Mouse (Mus musculus) regulatory T cell (primary cell): ENCODE results near the gene Ar.

Experiments
- in situ Hi-C: fragments of 300-600 bp; cut with MboI, MseI; formaldehyde crosslinking; loops from one replicate; pipeline ENCODE4 v1.15.1; 2025; ENCODE audit warnings: high pct_unique_total_duplicates

Ar gene

DNA sequence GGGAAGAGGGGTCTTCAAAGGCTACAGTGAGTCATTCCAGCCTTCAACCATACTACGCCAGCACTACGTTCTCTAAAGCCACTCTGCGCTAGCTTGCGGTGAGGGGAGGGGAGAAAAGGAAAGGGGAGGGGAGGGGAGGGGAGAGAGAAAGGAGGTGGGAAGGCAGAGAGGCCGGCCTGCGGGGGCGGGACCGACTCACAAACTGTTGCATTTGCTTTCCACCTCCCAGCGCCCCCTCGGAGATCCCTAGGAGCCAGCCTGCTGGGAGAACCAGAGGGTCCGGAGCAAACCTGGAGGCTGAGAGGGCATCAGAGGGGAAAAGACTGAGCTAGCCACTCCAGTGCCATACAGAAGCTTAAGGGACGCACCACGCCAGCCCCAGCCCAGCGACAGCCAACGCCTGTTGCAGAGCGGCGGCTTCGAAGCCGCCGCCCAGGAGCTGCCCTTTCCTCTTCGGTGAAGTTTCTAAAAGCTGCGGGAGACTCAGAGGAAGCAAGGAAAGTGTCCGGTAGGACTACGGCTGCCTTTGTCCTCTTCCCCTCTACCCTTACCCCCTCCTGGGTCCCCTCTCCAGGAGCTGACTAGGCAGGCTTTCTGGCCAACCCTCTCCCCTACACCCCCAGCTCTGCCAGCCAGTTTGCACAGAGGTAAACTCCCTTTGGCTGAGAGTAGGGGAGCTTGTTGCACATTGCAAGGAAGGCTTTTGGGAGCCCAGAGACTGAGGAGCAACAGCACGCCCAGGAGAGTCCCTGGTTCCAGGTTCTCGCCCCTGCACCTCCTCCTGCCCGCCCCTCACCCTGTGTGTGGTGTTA, at the start of gene Ar:
Gene Ar (plus strand): TSS at position 239 of the 812 bp plus-strand sequence.
- in situ Hi-C loops: no loop called here

GRCm38 (mm10) chrX:98149724-98150392, 1.3 kb downstream of the Ar start:
- in situ Hi-C loops: no loop called here

DNA sequence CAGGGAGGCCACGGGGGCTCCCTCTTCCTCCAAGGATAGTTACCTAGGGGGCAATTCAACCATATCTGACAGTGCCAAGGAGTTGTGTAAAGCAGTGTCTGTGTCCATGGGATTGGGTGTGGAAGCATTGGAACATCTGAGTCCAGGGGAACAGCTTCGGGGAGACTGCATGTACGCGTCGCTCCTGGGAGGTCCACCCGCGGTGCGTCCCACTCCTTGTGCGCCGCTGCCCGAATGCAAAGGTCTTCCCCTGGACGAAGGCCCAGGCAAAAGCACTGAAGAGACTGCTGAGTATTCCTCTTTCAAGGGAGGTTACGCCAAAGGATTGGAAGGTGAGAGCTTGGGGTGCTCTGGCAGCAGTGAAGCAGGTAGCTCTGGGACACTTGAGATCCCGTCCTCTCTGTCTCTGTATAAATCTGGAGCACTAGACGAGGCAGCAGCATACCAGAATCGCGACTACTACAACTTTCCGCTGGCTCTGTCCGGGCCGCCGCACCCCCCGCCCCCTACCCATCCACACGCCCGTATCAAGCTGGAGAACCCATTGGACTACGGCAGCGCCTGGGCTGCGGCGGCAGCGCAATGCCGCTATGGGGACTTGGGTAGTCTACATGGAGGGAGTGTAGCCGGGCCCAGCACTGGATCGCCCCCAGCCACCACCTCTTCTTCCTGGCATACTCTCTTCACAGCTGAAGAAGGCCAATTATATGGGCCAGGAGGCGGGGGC, 2.0 kb downstream of the Ar start:
- in situ Hi-C loops: no loop called here

- in situ Hi-C loops: no loop called here
These were observed 41.2 kb downstream of the Ar start for GRCm38 (mm10) chrX:98189759-98190158.

DNA sequence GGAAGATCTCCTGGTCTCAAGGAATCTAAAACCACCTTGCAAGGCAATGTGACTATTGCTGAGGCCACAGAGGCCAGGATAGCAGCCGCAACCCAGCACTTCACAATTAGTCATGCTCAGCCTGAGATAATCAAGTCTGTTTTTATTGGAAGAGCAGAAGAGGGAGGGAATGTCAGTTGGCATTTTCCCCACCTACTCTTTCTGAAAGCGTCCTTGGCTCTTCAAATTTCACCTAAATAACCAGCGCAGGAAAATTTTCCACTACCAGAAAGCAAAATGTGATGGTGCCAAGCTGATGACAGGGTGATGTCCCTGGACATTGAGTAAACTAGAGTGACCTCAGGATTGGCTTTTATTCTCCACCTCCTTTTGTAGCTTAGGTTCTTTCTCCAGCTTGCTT, 57.2 kb downstream of the Ar start:
- in situ Hi-C loops: loop anchor here (10.0 kb wide), 1 partner anchor 1451 kb away; no protein-coding TSS in a partner anchor

DNA sequence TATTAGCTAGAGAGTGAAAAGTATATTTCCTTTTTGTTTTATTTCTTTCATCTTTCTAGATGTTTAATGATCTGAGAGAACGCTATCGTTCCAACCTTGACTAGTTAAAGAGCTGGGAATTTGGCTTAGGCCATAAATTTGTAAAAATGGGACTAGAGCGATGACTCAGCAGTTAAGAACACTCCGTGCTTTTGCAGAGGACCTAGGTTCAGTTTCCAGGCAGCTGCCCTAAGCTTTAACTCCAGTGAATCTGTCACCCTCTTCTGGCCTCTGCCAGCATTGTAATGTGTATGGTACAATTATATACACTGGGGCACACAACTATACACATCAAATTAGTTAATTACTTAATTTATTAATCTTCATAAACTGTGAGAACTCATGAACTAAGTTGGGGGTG, 58.6 kb downstream of the Ar start:
- in situ Hi-C loops: loop anchor here (10.0 kb wide), 1 partner anchor 1452 kb away; no protein-coding TSS in a partner anchor

GRCm38 (mm10) chrX:98216103-98216502, 67.5 kb downstream of the Ar start:
- in situ Hi-C loops: loop anchor here (10.0 kb wide), 1 partner anchor 1741 kb away; no protein-coding TSS in a partner anchor

GRCm38 (mm10) chrX:98239011-98239410, 90.4 kb downstream of the Ar start:
- in situ Hi-C loops: no loop called here

DNA sequence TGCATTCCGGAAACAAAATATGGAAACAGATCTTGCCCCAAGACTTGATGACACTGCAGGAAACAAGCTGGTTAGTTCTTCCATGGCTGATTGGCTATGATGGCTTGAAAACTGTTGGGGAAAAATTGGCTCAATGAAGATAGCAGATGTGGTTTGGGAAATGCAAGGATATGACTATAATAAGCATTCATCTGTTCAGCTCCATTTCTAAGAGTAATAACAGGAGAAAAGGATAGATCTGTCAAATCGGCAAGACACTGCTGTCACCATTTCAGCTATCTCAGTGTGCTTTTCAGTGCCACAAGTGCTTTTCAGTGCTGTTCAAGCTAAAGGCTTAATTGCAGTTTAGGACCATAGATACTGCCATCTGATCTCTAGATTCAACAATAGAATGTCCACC, 96.5 kb downstream of the Ar start:
- in situ Hi-C loops: no loop called here

DNA sequence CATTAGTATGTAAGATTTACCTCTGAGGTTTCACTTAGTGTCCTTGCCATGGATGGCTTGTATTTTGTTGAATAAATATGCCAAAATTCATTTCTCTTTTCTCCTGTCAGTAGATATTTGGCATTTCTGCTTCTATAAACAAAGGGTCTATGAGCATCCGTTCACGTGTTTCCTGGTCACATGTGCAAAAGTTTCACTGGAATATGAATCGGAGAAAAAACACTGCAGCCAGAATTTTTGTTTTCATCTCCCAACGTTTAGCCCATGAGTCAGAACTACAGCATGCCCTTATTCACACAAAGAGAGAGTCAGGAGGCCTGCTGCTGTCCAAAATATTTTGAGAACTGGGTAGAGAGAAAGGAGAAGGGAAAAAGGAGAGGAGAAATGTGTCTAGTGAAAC, 99.8 kb downstream of the Ar start:
- in situ Hi-C loops: no loop called here

- in situ Hi-C loops: loop anchor here (25.0 kb wide), 1 partner anchor 428 kb away; no protein-coding TSS in a partner anchor
These were observed 111.1 kb downstream of the Ar start for GRCm38 (mm10) chrX:98259620-98260019.

DNA sequence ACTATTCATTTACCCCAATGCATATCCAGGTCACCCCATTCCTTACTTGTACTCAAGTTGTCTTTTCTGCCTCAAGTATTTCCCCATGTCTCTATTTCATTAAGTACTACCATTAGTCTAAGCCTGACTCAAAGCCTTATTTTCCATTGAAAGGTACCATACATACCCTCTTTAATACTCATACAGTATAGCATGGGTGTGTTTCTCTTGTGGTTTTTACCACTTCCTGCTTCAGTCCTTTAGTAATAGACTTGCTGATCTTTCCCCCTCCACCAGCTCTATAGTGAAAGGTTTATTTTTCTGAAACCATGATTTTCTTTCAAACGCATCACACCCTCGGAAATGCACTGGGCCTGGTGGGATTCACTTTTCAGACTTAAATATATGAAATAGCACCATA, 117.2 kb downstream of the Ar start:
- in situ Hi-C loops: loop anchor here (25.0 kb wide), 1 partner anchor 422 kb away; no protein-coding TSS in a partner anchor

DNA sequence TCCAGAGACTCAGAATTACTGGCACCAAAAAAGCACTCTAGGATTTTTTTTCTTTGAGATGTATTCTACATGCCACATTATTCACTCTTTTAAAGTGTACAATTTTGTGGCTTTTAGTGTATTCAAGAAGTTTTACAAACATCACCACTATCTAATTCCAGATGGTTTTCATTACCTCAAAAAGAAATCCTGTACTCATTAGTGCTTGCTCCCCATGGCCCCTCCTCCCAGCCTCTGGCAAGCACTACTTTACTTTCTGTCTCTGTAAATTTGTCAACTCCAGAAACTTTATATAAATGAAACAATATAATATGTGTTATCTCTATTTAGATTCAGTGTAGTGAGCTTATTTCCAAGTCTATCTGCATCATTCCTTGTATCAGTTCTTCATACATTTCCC, 122.8 kb downstream of the Ar start:
- in situ Hi-C loops: loop anchor here (25.0 kb wide), 1 partner anchor 416 kb away; no protein-coding TSS in a partner anchor

- in situ Hi-C loops: no loop called here
These were observed 143.2 kb downstream of the Ar start for GRCm38 (mm10) chrX:98291763-98292162.

- in situ Hi-C loops: no loop called here
These were observed 152.1 kb downstream of the Ar start for GRCm38 (mm10) chrX:98300685-98301084.

- in situ Hi-C loops: no loop called here
These were observed 153.4 kb downstream of the Ar start for GRCm38 (mm10) chrX:98301924-98302323.

DNA sequence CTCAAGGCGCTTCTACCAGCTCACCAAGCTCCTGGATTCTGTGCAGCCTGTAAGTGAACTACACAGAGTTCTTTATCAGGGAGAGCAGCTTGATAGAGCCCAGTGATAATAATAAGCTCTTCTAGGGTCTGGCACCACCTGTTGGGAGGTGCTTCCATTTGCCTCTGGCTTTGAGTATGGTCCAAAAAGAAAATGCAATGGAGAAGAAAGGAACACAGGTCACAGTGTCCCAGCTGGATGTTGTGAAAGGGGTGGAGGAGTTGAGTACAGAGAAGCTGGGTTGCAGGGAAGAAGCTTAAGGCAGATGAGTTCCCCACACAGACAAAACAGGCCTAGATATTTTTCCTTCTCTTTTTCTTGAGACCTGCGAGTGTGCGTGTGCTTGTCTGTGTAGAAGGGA, 167.4 kb downstream of the Ar start:
- in situ Hi-C loops: loop anchor here (10.0 kb wide), 1 partner anchor 381 kb away; no protein-coding TSS in a partner anchor

DNA sequence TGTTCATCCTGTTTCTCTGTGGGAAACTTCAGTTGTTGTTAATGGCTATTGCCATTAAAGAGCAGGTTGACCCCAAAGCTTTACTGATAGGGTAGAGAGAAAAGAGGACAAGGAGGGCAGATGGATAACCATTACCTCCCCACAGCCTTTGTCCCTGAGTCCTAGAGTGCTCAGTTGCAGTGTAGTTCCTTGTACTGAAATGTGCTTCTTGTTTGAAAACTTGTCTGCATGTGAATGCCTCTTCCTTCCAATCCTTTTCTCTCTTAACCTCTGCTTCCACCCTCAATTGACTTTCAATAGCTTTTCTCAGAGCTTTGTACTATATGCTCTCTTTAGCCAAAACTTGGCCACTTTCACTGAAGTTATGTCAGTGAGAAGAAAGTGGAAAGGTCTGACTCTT, 168.9 kb downstream of the Ar start:
- in situ Hi-C loops: loop anchor here (10.0 kb wide), 1 partner anchor 383 kb away; no protein-coding TSS in a partner anchor

DNA sequence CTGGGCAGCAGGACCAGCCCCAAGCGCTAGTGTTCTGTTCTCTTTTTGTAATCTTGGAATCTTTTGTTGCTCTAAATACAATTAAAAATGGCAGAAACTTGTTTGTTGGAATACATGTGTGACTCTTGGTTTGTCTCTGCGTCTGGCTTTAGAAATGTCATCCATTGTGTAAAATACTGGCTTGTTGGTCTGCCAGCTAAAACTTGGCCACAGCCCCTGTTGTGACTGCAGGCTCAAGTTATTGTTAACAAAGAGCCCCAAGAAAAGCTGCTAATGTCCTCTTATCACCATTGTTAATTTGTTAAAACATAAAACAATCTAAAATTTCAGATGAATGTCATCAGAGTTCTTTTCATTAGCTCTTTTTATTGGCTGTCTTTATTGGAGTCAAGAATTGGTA, 174.5 kb downstream of the Ar start:
- in situ Hi-C loops: no loop called here

GRCm38 (mm10) chrX:98347481-98347880, 198.9 kb downstream of the Ar start:
- in situ Hi-C loops: no loop called here

DNA sequence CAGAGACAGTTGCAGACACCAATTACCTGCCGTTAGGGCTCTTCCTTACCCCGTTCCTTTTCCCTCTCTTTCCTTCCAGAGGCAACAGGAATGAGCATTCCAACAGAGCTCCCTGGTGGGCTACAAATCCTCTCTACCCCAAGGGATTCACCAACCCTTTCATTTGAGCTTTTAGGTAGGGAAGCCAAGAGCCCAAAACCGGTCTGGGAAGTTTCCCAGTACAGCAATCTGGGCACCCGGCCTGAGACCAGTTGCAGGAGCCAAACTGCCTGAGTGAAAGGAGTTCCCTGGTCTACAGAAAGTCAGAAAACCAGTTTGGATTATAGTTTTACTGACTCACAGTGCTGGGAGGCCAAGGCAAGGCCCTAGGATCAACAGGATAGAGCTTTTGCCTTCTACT, 199.5 kb downstream of the Ar start:
- in situ Hi-C loops: no loop called here
